9 mouse cellular contexts compared by ENCODE assay signal in the genomic region with DNA sequence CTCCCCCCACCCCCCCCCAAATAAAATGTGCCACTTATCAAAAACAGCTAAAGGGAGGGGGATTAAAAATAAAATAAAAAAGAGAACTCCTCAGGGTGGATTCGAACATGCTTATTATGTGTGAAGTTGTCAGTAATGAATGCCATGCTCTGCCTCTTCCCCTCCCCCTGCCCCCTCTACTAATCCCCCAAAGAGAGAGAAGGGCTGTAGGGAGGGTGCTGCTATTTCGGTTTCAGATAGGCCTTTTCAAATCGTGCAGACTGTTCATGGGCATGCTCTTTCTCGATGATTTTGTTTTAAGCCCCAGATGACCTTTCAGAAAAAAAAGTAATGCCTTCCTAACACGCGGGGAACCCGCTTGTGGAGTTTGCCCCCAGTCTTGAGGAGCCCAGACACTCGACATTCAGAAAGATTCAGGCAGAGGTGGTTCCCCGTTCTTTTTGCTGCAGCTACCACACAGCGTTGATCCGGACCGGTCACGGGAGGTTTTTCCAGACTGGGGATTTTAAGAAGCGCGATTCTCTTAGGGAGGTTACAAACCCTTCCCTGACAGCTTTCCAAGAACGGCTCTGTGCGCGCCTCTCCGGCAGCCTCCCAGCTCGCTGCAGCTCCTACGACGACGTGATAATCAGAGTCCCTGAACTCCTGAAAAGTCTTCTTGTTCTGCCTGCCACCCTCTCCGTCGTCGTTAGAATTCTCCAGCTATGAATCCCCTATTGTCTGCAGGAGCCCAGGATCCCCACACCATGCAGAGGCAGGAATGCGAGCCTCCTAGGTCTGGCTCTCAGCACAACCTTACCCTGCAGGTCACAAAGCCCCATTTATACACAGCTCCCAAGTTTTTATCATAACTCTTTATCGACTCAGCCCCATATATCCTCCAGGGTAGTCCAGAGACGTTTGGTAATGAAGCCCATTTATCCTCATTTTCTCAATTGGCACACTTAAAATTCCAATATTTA.
DNase-seq lines count a peak whose midpoint lies in the region; ATAC-seq lines count a peak whose summit lies in the region.
"Had no signal": no experiment of that assay in that cellular context is flagged by ENCODE, and none has a peak within 500 bp of the region (broad histone marks: within the 10 kb centered on the region; RNA-seq: fewer than 3 reads in every experiment).

No protein-coding gene starts in this region.

- H3K27ac ChIP-seq in lung, embryonic 16.5 days (ENCODE audit: low read length) = no peak overlapping the region
- no peak overlapping the region for H3K27ac ChIP-seq in intestine, embryonic 15.5 days
- H3K27ac ChIP-seq in neural tube, embryonic 14.5 days (ENCODE audit: low read depth, low read length) = no peak overlapping the region
- H3K27ac ChIP-seq: macrophage had no signal

- no peaks in the 10 kb centered on the region for H3K36me3 ChIP-seq in lung, embryonic 16.5 days (ENCODE audit: control insufficient read depth, insufficient read depth, low read length)
- no peaks in the 10 kb centered on the region for H3K36me3 ChIP-seq in intestine, embryonic 15.5 days
- H3K36me3 ChIP-seq in neural tube, embryonic 14.5 days (ENCODE audit: control insufficient read depth, insufficient read depth, low read length) = no peaks in the 10 kb centered on the region

- peak; percentile 43; the same call in 1 of the 2 replicates for ATAC-seq in lung, embryonic 16.5 days (ENCODE audit: low read depth)
- ATAC-seq in intestine, embryonic 15.5 days = 0 out of 2 replicates have a peak, but pooled peaks have one; percentile 23
- ATAC-seq in neural tube, embryonic 14.5 days (ENCODE audit: low read depth) = no peak; the same call in 1 of the 2 replicates

- WGBS in lung, embryonic 16.5 days = 3% methylated on average over 29 of the region's 29 CpGs
- WGBS in intestine, embryonic 15.5 days = 7% methylated on average over 29 of the region's 29 CpGs
- WGBS in neural tube, embryonic 14.5 days = 5% methylated on average over 29 of the region's 29 CpGs

- no peaks in the 10 kb centered on the region for H3K27me3 ChIP-seq in lung, embryonic 16.5 days (ENCODE audit: control insufficient read depth, insufficient read depth, low read depth, low read length)
- no peaks in the 10 kb centered on the region for H3K27me3 ChIP-seq in intestine, embryonic 15.5 days (replicated peaks)
- no peaks in the 10 kb centered on the region for H3K27me3 ChIP-seq in neural tube, embryonic 14.5 days (ENCODE audit: control insufficient read depth, insufficient read depth, low read length)

- no peaks in the 10 kb centered on the region for H3K9me3 ChIP-seq in lung, embryonic 16.5 days (ENCODE audit: control insufficient read depth, low read length)
- H3K9me3 ChIP-seq in intestine, embryonic 15.5 days = no peaks in the 10 kb centered on the region
- no peaks in the 10 kb centered on the region for H3K9me3 ChIP-seq in neural tube, embryonic 14.5 days (ENCODE audit: control insufficient read depth, low read length)

- peak overlapping the region; percentile 25 for H3K4me3 ChIP-seq in lung, embryonic 16.5 days (ENCODE audit: low read length)
- peak overlapping the region; percentile 1; the same call in 1 of the 2 replicates for H3K4me3 ChIP-seq in intestine, embryonic 15.5 days (replicated peaks)
- no peak overlapping the region for H3K4me3 ChIP-seq in neural tube, embryonic 14.5 days (ENCODE audit: low read depth, low read length)

- H3K9ac ChIP-seq in lung, embryonic 16.5 days (ENCODE audit: low read length) = peak overlapping the region; percentile 53
- H3K9ac ChIP-seq in intestine, embryonic 15.5 days = no peak overlapping the region
- H3K9ac ChIP-seq in neural tube, embryonic 14.5 days (replicated peaks; ENCODE audit: low read depth, low read length) = no peak overlapping the region; the same call in 1 of the 2 replicates

- H3K4me2 ChIP-seq in lung, embryonic 16.5 days (ENCODE audit: low read depth, low read length) = peak overlapping the region; percentile 44
- H3K4me2 ChIP-seq in intestine, embryonic 15.5 days (replicated peaks) = peak overlapping the region; percentile 48
- peak overlapping the region; percentile 19; the same call in 1 of the 2 replicates for H3K4me2 ChIP-seq in neural tube, embryonic 14.5 days (ENCODE audit: low read depth, low read length)

- DNase-seq in adrenal gland, postnatal 10 days = peak; percentile 20
- DNase-seq in adrenal gland, adult 18-20 months (ENCODE audit: low spot score in 2 of 2) = no peak
- DNase-seq in lung, adult 18-20 months = no peak
- DNase-seq in cerebellum, postnatal 36 days = no peak
- no peak for DNase-seq in spleen, postnatal 4 days (ENCODE audit: low spot score in 2 of 2)

- 0 out of 2 replicates have a peak, but pooled peaks cover 3% of the 10 kb centered on the region for H3K4me1 ChIP-seq in lung, embryonic 16.5 days (replicated peaks; ENCODE audit: control insufficient read depth, insufficient read depth, low read length)
- 0 out of 2 replicates have a peak, but pooled peaks cover 4% of the 10 kb centered on the region for H3K4me1 ChIP-seq in intestine, embryonic 15.5 days (replicated peaks)
- peaks cover 4% of the 10 kb centered on the region; the same call in 1 of the 2 replicates for H3K4me1 ChIP-seq in neural tube, embryonic 14.5 days (ENCODE audit: control insufficient read depth, insufficient read depth, low read length)
